Mouse (Mus musculus) right cerebral cortex, postnatal 10 days (tissue): ENCODE data around the gene Prim1.
"Not testable (repeated sequence)": the region's sequence is repeated elsewhere in the genome, so short reads cannot be mapped to it uniquely, and the experiment has no call there.

ENCODE experiments used
- DNase-seq, 2 experiments: peaks; one replicate each; pipeline ENCODE4 v3.0.0; 2021; ENCODE audit warnings: low spot score in 2 of 2

Gene Prim1

GRCm38 (mm10) chr10:128037921-128038320 lies 23.0 kb downstream of the Prim1 start:
- no peak for DNase-seq

GRCm38 (mm10) chr10:128039167-128039566 lies 24.2 kb downstream of the Prim1 start:
- no peak for DNase-seq

- DNase-seq = no peak
These were observed 24.9 kb downstream of the Prim1 start for GRCm38 (mm10) chr10:128039858-128040257.

GRCm38 (mm10) chr10:128040293-128040692 lies 25.3 kb downstream of the Prim1 start:
- no peak for DNase-seq

- no peak for DNase-seq
These were observed 26.7 kb downstream of the Prim1 start for GRCm38 (mm10) chr10:128041636-128042035.

- no peak for DNase-seq
These were observed 27.5 kb downstream of the Prim1 start for GRCm38 (mm10) chr10:128042466-128042865.

- no peak for DNase-seq
These were observed 28.3 kb downstream of the Prim1 start for GRCm38 (mm10) chr10:128043041-128043835.

- DNase-seq = no peak
These were observed 33.2 kb downstream of the Prim1 start for GRCm38 (mm10) chr10:128048157-128048556.

GRCm38 (mm10) chr10:128049741-128050140 lies 34.8 kb downstream of the Prim1 start:
- DNase-seq = no peak

- DNase-seq = no peak
These were observed 35.4 kb downstream of the Prim1 start for GRCm38 (mm10) chr10:128050355-128050754.

- DNase-seq = no peak
These were observed 36.6 kb downstream of the Prim1 start for GRCm38 (mm10) chr10:128051589-128051988.

GRCm38 (mm10) chr10:128052136-128052535 lies 37.2 kb downstream of the Prim1 start:
- DNase-seq = not testable (repeated sequence)

- DNase-seq = no peak
These were observed 38.0 kb downstream of the Prim1 start for GRCm38 (mm10) chr10:128053001-128053400.

GRCm38 (mm10) chr10:128058184-128058583 lies 43.2 kb downstream of the Prim1 start:
- DNase-seq = no peak

GRCm38 (mm10) chr10:128058601-128059151 lies 43.7 kb downstream of the Prim1 start, which contains the start of gene Ptges3:
TSS of gene Ptges3 (plus strand) at chr10:128058954.
- peak; percentile 98 for DNase-seq

GRCm38 (mm10) chr10:128059207-128059981 lies 44.4 kb downstream of the Prim1 start:
- peak; percentile 67 to 68 for DNase-seq

GRCm38 (mm10) chr10:128061109-128061508 lies 46.1 kb downstream of the Prim1 start:
- no peak for DNase-seq

GRCm38 (mm10) chr10:128062221-128062989 lies 47.4 kb downstream of the Prim1 start:
- no peak for DNase-seq

GRCm38 (mm10) chr10:128066072-128066471 lies 51.1 kb downstream of the Prim1 start:
- DNase-seq = no peak

GRCm38 (mm10) chr10:128069201-128069600 lies 54.2 kb downstream of the Prim1 start:
- DNase-seq = no peak

GRCm38 (mm10) chr10:128070432-128070831 lies 55.5 kb downstream of the Prim1 start:
- not testable (repeated sequence) for DNase-seq

- not testable (repeated sequence) for DNase-seq
These were observed 63.3 kb downstream of the Prim1 start for GRCm38 (mm10) chr10:128078269-128078668.
